Mouse (Mus musculus) MEL (cell line): ENCODE data around the gene Asmt.

ENCODE experiments used
- CHD2 ChIP-seq: IDR thresholded peaks from 2 replicates; pipeline ENCODE4 v1.6.1; 2011; ENCODE audit warnings: low read length, improper control_type of control experiment
- CTCF ChIP-seq, 3 experiments: IDR thresholded peaks in 2 of 3; conservative IDR thresholded peaks in 1 of 3; 2 replicates each; pipeline ENCODE4 v1.5.1; 2011 to 2012; ENCODE audit warnings: low read length in 3 of 3, low read depth in 2 of 3, mild to moderate bottlenecking in 2 of 3, improper control_type of control experiment in 1 of 3, inconsistent platforms in 1 of 3, mixed read lengths in 1 of 3, moderate library complexity in 1 of 3; ENCODE audit not compliant: control insufficient read depth in 1 of 3, insufficient read depth in 1 of 3, poor library complexity in 1 of 3, severe bottlenecking in 1 of 3
- E2F4 ChIP-seq: IDR thresholded peaks from 2 replicates; pipeline ENCODE4 v1.6.1; 2011; ENCODE audit warnings: low read depth, low read length, improper control_type of control experiment, borderline replicate concordance
- ELF1 ChIP-seq: IDR thresholded peaks from 2 replicates; pipeline ENCODE4 v1.6.1; 2014; ENCODE audit warnings: low read depth, mild to moderate bottlenecking, inconsistent platforms, low read length, improper control_type of control experiment, moderate library complexity
- MAFK ChIP-seq: IDR thresholded peaks from 2 replicates; pipeline ENCODE4 v1.6.1; 2011; ENCODE audit warnings: low read depth, mild to moderate bottlenecking, low read length, improper control_type of control experiment, borderline replicate concordance
- POLR2A ChIP-seq, 2 experiments: IDR thresholded peaks; 2 replicates each; pipeline ENCODE4 v1.6.1; 2011 to 2012; ENCODE audit warnings: low read length in 2 of 2, mild to moderate bottlenecking in 2 of 2, control low read depth in 1 of 2, improper control_type of control experiment in 1 of 2, low read depth in 1 of 2, moderate library complexity in 1 of 2; ENCODE audit not compliant: control insufficient read depth in 1 of 2, insufficient read depth in 1 of 2, poor library complexity in 1 of 2
- RCOR1 ChIP-seq: IDR thresholded peaks from 2 replicates; pipeline ENCODE4 v1.6.1; 2012; ENCODE audit warnings: low read depth, mild to moderate bottlenecking, inconsistent platforms, low read length, improper control_type of control experiment
- SIN3A ChIP-seq: IDR thresholded peaks from 2 replicates; pipeline ENCODE4 v1.6.1; 2012; ENCODE audit warnings: low read length, improper control_type of control experiment, inconsistent platforms
- SMC3 ChIP-seq: IDR thresholded peaks from 2 replicates; pipeline ENCODE4 v1.6.1; 2011; ENCODE audit warnings: low read depth, low read length, improper control_type of control experiment
- ZKSCAN1 ChIP-seq: IDR thresholded peaks from 2 replicates; pipeline ENCODE4 v1.6.1; 2012; ENCODE audit warnings: low read depth, mild to moderate bottlenecking, inconsistent platforms, low read length, improper control_type of control experiment, moderate library complexity
- ZNF384 ChIP-seq: IDR thresholded peaks from 2 replicates; pipeline ENCODE4 v1.6.1; 2012; ENCODE audit warnings: low read depth, mild to moderate bottlenecking, inconsistent platforms, low read length, improper control_type of control experiment

DNA sequence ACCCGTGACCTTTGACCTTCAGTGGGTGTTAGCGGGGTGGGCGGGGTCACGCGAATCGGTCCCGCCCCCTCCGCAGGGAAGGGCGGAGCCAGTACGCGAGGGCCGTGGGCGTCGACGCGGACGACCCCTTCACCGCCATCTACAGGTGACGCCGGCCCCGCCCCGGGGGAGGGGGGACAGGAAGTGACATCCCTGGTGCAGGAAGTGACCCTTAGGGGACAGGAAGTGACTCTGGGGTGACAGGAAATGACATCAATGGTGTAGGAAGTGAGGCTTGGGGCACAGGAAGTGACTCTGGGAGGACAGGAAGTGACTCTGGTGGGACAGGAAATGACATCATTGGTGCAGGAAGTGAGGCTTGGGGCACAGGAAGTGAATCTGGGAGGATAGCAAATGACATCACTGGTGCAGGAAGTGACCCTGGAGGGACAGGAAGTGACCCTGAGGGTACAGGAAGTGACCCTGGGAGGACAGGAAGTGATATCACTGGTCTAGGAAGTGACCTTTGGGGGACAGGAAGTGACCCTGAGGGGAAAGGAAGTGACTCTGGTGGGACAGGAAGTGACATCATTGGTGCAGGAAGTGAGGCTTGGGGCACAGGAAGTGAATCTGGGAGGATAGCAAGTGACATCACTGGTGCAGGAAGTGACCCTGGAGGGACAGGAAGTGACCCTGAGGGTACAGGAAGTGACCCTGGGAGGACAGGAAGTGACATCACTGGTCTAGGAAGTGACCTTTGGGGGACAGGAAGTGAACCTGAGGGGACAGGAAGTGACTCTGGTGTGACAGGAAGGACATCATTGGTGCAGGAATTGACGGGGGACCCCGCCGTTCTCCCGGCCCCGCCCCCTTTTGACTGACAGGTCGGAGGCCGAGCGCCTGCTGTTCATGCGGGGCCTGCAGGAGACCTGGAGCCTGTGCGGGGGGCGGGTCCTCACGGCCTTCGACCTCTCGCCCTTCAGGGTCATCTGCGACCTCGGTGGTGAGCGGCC, 2.7 kb downstream of the Asmt start:
- TF ChIP-seq CTCF (IDR thresholded peaks at IDR 0.05 in 2 of 3, conservative IDR thresholded peaks at IDR 0.05 in 1 of 3; ENCODE audit: control insufficient read depth in 1 of 3, insufficient read depth in 1 of 3, low read depth in 2 of 3, low read length in 3 of 3, poor library complexity in 1 of 3, severe bottlenecking in 1 of 3) (no peak), SIN3A (no peak), RCOR1 (no peak), ELF1 (no peak), E2F4 (no peak), ZKSCAN1 (no peak), ZNF384 (no peak), POLR2A (IDR thresholded peaks at IDR 0.05; ENCODE audit: control insufficient read depth in 1 of 2, insufficient read depth in 1 of 2, low read depth in 1 of 2, low read length in 2 of 2, poor library complexity in 1 of 2) (no peak), MAFK (no peak), SMC3 (no peak), CHD2 (no peak)
